Mouse (Mus musculus): ENCODE measurements around the gene Adamts1.
A peak's percentile ranks its signal among the peaks of the same experiment; 100 is the strongest.

Gene Adamts1

DNA sequence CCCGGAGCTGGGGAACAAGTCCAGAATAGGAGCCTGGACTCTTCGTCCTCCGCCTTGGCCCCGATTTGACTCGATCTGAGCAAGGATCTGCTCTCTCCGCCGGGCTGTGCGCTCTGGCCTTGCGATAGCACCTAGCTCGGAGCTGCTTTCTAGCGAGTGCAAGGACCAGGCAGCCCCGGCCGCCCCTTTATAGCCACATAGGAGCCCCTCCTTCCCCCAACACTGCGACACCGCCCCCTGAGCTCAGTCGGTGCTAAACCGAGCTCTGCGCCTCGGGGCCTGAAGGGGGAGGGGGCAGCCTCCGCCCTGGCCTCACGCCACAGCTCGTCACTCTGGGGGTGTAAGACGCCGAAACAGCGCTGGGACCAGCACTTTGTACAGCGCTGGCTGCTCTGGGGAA, at the start of gene Adamts1:
TSS of gene Adamts1 (minus strand) at position 160 of the 400 bp plus-strand sequence.
- DNase-seq (ENCODE audit: low spot score in 2 of 2) = peak; percentile 59 to 76

GRCm38 (mm10) chr16:85827066-85827465, 24.2 kb upstream of the Adamts1 start:
- DNase-seq (ENCODE audit: low spot score in 2 of 2) = no peak

GRCm38 (mm10) chr16:85822330-85822916, 19.5 kb upstream of the Adamts1 start:
- no peak for DNase-seq (ENCODE audit: low spot score in 2 of 2)

GRCm38 (mm10) chr16:85819808-85820458, 17.0 kb upstream of the Adamts1 start:
- no peak for DNase-seq (ENCODE audit: low spot score in 2 of 2)

GRCm38 (mm10) chr16:85814116-85814515, 11.2 kb upstream of the Adamts1 start:
- no peak for DNase-seq (ENCODE audit: low spot score in 2 of 2)

- DNase-seq (ENCODE audit: low spot score in 2 of 2) = peak in 1 of 2 experiments; percentile 52
Observed at GRCm38 (mm10) chr16:85807626-85808025, 4.7 kb upstream of the Adamts1 start.

GRCm38 (mm10) chr16:85807072-85807471, 4.2 kb upstream of the Adamts1 start:
- DNase-seq (ENCODE audit: low spot score in 2 of 2) = peak in 1 of 2 experiments; percentile 45

DNA sequence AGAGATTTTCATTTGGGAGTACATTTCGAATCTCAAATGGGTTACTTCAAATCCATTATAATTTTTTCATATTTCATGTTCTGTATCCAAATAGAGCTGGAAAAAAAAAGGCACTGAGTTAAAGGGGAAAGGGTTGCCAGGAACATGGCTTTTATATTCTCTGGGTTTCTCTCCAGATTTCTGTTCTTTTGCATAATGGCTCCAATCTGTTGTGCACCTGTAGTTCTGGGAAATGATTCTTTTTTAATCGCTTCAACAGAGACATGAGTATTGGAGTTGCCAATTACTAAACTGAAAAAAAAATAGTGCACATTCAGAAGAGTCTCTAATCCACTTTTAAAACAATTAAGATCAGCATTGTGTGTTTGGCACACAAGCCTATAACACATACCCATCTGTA, 2.7 kb upstream of the Adamts1 start:
- no peak for DNase-seq (ENCODE audit: low spot score in 2 of 2)

DNA sequence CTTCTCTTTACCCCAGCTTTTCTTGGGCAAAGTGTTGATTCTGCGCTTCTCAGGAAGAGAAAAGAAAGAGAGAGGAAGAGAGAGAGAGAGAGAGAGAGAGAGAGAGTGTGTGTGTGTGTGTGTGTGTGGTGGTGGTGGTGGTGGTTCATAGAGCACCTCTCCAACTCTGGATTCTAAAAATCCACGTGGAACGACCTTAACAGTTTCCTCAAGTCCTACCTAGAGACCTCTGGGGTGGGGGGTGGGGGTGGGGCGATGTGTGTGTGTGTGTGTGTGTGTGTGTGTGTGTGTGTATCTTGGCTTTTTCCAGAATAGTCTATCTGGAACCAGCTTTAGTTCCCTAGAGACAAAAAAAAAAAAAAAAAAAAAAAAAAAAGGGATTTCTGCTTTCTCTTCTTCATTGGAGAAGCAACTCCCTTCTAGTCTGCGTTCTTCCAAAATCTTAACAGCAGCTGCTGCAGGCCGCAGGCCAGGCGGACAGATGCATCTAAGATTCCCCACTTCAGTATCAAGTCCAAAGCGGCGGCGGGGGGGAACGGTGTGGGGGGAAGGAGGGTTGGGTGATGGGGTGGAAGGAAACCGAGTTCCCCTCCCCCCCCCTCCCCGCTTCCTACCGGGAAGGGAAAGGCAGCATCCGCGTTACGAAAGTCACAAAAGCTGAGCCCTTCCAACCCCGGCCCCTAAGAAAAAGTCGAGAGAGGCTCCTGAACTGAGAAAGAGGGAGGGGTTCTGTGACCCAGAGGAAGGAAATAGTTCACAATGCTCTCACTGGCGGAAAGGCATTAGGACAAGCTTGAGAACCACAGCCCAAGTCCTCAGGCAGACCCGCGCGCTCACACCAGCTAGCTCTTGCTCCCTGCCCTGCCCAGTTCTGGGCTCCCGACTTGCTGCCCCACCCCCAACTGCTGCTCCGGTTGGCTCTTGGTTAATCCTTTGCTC, 969 bp upstream of the Adamts1 start:
- DNase-seq (ENCODE audit: low spot score in 2 of 2) = peak in 1 of 2 experiments; percentile 47

- peak in 1 of 2 experiments; percentile 43 for DNase-seq (ENCODE audit: low spot score in 2 of 2)
Observed at GRCm38 (mm10) chr16:85801971-85802811, 722 bp downstream of the Adamts1 start.

GRCm38 (mm10) chr16:85801252-85801651, 1.7 kb downstream of the Adamts1 start:
- peak in 1 of 2 experiments; percentile 74 for DNase-seq (ENCODE audit: low spot score in 2 of 2)

GRCm38 (mm10) chr16:85800691-85801090, 2.2 kb downstream of the Adamts1 start:
- peak; percentile 70 to 76 for DNase-seq (ENCODE audit: low spot score in 2 of 2)

DNA sequence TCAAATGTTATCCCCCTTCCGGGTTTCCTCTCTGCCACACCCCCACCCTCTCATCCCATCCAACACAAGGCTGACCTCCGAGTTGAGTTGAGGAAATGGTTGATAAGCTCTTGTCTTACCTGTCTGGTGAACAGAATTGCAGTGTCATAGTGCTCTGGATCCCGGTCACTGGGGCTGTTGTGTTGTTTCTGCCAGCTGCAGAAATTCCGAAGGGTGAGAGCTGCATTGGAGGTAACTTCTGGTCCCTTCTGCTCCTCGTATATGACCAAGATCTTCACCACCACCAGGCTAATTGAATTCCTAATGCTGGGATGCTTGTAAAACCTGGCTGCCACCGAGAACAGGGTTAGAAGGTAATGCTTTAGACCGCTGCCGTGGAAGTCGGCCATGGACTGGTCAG, 2.9 kb downstream of the Adamts1 start:
- DNase-seq (ENCODE audit: low spot score in 2 of 2) = no peak

DNA sequence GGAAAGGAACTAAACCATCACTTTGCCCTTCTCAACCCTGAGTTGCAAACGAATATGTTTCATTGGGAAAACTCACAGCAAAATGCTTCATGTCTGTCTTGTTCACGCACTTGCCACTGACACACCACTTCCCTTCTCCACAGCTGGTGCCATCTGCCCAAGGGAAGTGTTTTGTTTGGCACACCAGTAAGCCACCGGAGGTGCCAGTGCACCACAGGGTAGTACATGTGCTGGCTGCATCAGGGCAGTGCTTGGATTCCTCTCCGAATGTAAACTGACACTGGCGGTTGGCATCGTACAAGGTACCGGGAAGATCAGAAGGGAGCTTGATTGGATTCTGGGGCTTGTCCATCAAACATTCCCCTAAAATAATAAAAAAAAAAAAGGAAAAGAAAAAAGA, 4.6 kb downstream of the Adamts1 start:
- DNase-seq (ENCODE audit: low spot score in 2 of 2) = no peak

DNA sequence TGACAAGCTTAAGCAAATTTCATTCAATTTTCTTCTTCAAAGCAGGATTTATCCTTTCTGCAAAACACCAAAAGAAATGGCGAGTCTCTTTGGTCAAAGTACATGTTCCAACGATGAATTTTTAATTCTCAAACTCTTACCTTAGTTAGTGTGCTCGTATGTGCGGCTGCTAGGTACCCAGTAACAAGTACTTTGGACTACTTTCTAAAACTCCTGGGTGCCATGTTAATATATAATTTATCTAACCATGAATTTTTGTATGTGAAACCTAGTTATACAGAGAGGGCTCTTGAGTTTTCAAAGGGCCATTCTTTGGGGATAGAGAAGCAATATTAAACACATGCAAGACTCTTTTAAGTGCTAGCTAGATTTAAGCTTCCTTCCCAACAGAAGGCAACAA, 5.8 kb downstream of the Adamts1 start:
- no peak for DNase-seq (ENCODE audit: low spot score in 2 of 2)

DNA sequence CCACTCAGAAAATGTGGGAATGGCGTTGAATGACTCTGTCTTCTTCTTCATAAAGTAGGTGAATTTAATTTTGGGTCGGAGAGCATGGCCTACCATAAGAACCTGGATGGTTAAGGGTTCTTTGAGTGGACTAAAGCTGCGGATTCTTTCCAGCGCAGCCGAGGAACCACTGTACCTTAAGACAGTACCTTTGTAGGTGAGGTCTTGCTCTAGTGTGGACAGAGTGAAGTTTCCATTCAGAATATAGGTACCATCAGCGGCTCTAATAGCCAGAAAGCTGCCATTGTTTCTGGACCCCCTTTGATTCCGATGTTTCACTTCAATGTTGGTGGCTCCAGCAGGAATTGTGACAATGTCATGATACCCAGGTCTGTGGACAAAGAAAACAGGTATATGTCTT, 7.2 kb downstream of the Adamts1 start:
- DNase-seq (ENCODE audit: low spot score in 2 of 2) = no peak

DNA sequence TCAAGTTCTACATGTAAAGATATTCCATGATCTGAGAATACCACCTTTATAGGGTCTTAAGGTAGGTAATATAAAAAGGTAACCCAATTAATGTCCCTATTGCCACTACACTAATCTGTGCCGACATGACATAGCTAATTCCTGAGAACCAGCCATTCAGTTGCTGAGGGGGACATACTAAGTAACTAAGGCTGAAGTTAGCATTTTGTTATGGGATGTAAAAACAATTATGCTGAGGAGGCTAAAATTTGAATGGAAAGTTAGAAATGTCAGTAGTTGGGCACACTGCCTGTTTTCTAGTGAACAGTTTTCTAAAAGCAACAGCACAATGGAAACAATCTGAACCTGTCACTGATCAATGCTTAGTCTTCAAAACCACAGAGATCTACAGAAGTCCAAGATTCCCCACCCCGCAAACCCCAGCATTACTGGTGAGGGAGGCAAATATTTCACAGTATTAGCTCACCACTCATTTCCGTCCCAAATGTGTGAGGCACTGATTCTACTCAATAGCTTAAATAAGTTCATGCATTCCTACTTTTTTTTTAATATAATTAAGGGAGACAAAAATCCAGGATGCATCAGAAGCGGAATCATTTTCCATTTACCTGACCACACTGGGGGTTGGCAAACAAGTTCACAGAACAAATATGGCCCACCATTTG, 9.6 kb downstream of the Adamts1 start:
- no peak for DNase-seq (ENCODE audit: low spot score in 2 of 2)

DNA sequence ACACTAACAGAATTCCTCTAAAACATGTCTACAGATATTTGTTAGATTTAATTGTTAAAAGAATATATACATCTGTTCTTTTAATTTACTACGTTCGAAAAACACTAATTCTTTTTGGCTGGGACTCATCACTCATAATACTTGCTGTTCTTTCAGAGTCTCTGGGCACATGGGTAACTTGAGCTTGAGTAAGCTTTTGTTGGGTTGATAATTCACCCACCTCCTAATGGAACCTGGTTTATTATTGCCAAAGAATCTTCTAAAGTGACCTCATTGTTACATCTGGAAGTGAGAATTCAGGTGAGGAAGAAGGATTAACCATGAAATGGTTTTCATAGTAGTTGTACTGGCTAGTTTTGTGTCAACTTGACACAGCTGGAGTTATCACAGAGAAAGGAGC, 21.8 kb downstream of the Adamts1 start:
- no peak for DNase-seq (ENCODE audit: low spot score in 2 of 2)

DNA sequence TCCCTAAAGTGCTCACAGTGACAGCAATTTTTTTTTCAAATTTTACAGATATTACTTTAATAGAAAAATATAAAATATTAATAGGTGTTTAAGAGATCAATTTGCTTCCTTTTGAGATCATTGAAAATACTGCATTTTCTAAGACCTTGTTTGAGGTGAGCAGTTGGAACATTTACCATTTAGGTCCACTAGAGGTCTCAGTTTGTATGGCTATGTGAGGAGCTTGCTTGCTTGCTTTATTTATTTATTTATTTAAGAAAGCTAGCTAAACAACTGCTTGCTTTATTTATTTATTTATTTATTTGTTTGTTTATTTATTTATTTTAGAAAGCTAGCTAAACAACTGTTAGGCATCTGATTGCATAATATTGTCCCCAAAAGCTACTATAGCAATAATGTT, 23.1 kb downstream of the Adamts1 start:
- DNase-seq (ENCODE audit: low spot score in 2 of 2) = no peak

DNA sequence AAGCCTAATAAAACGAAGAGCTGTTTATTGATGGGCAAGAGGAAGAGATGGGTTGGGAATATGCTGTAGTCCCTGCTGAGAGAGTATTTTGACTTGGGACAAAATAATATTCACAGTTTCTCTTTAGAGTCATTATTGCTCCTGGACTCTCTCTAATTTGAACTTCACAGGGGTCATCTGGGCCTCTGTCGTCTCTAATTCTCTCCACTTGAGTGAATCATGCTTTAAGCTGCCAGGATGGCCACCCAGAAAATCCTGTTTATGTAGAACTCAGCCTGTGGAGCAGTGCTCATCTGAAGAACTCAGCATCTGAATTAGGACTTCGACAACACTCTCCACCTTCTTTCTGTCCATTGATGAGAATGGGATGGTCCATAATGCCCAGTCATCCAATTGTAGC, 30.6 kb downstream of the Adamts1 start:
- DNase-seq (ENCODE audit: low spot score in 2 of 2) = no peak

GRCm38 (mm10) chr16:85767341-85767740, 35.6 kb downstream of the Adamts1 start:
- DNase-seq (ENCODE audit: low spot score in 2 of 2) = no peak

Measured in frontal cortex, postnatal 10 days (tissue).